Mouse (Mus musculus): ENCODE results near the gene Mis18a.

Mis18a gene

GRCm38 (mm10) chr16:90727233-90728115 lies at the start of gene Mis18a:
Mis18a (minus strand) TSS chr16:90727404.
- DNase-seq = peak; percentile 95

- DNase-seq = no peak
Measured at GRCm38 (mm10) chr16:90775946-90776520, 48.8 kb upstream of the Mis18a start.

GRCm38 (mm10) chr16:90774646-90775045 lies 47.4 kb upstream of the Mis18a start:
- DNase-seq = no peak

GRCm38 (mm10) chr16:90774216-90774615 lies 47.0 kb upstream of the Mis18a start:
- no peak for DNase-seq

- no peak for DNase-seq
Measured at GRCm38 (mm10) chr16:90766919-90767454, 39.8 kb upstream of the Mis18a start.

- no peak for DNase-seq
Measured at GRCm38 (mm10) chr16:90765195-90765877, 38.1 kb upstream of the Mis18a start.

- no peak for DNase-seq
Measured at GRCm38 (mm10) chr16:90760515-90760914, 33.3 kb upstream of the Mis18a start.

GRCm38 (mm10) chr16:90759335-90759734 lies 32.1 kb upstream of the Mis18a start:
- no peak for DNase-seq

- DNase-seq = no peak
Measured at GRCm38 (mm10) chr16:90753386-90753941, 26.3 kb upstream of the Mis18a start.

GRCm38 (mm10) chr16:90748169-90748568 lies 21.0 kb upstream of the Mis18a start:
- no peak for DNase-seq

GRCm38 (mm10) chr16:90747143-90747542 lies 19.9 kb upstream of the Mis18a start:
- no peak for DNase-seq

- no peak for DNase-seq
Measured at GRCm38 (mm10) chr16:90738092-90738956, 11.1 kb upstream of the Mis18a start, which contains the start of gene Mrap. Mrap (plus strand) TSS chr16:90738207.

- DNase-seq = no peak
Measured at GRCm38 (mm10) chr16:90736672-90737270, 9.6 kb upstream of the Mis18a start.

- DNase-seq = no peak
Measured at GRCm38 (mm10) chr16:90735611-90736010, 8.4 kb upstream of the Mis18a start.

GRCm38 (mm10) chr16:90726600-90727227 lies 490 bp downstream of the Mis18a start:
- DNase-seq = no peak

- no peak for DNase-seq
Measured at GRCm38 (mm10) chr16:90724051-90724450, 3.2 kb downstream of the Mis18a start.

GRCm38 (mm10) chr16:90710313-90710712 lies 16.9 kb downstream of the Mis18a start:
- DNase-seq = no peak

GRCm38 (mm10) chr16:90709711-90710289 lies 17.4 kb downstream of the Mis18a start:
- no peak for DNase-seq

- DNase-seq = no peak
Measured at GRCm38 (mm10) chr16:90706279-90706678, 20.9 kb downstream of the Mis18a start.

GRCm38 (mm10) chr16:90704161-90704825 lies 22.9 kb downstream of the Mis18a start:
- no peak for DNase-seq
